24 mouse cellular contexts compared by ENCODE assay signal in genomic region chr1:86349696-86350095, GRCm38 (mm10). TPM values are rescaled to one million over a fixed set of nuclear protein-coding genes. Genes with fewer than 3 reads are reported as not detected.
DNase-seq lines count a peak whose midpoint lies in the region; ATAC-seq and TF ChIP-seq lines count a peak whose summit lies in the region.
"Had no signal": no experiment of that assay in that cellular context is flagged by ENCODE, and none has a peak within 500 bp of the region (broad histone marks: within the 10 kb centered on the region; RNA-seq: fewer than 3 reads in every experiment).

No protein-coding gene starts in this region.

- WGBS in embryonic facial prominence, embryonic 14.5 days = 81% methylated on average over 1 of the region's 1 CpGs
- 89% methylated on average over 1 of the region's 1 CpGs for WGBS in embryonic facial prominence, embryonic 10.5 days
- 73% methylated on average over 1 of the region's 1 CpGs for WGBS in kidney, embryonic 15.5 days

- no peak for TF ChIP-seq EP300 in CH12.LX (IDR thresholded peaks at IDR 0.05; ENCODE audit: low read length)

- TF ChIP-seq CTCF in CH12.LX (conservative IDR thresholded peaks at IDR 0.05 in 1 of 2, IDR thresholded peaks at IDR 0.05 in 1 of 2; ENCODE audit: low read depth in 2 of 2, low read length in 2 of 2) = no peak

- TF ChIP-seq POLR2A in CH12.LX (IDR thresholded peaks at IDR 0.05; ENCODE audit: low read depth, low read length) = peak; percentile 3; the same call in 1 of the 2 replicates

- H3K4me1 ChIP-seq in embryonic facial prominence, embryonic 14.5 days (ENCODE audit: control insufficient read depth, insufficient read depth, low read length) = no peaks in the 10 kb centered on the region
- no peaks in the 10 kb centered on the region for H3K4me1 ChIP-seq in embryonic facial prominence, embryonic 10.5 days
- H3K4me1 ChIP-seq in kidney, embryonic 15.5 days = peaks cover 5% of the 10 kb centered on the region; the same call in 1 of the 2 replicates
- peaks cover 0 to 16% of the 10 kb centered on the region in 2 experiments; a peak in 2 of 4 replicates for H3K4me1 ChIP-seq in CH12.LX (ENCODE audit: control insufficient read depth in 1 of 2, insufficient read depth in 2 of 2)
- H3K4me1 ChIP-seq: embryonic facial prominence, embryonic 15.5 days; forebrain, embryonic 10.5 days; heart, embryonic 15.5 days; hindbrain, embryonic 13.5 days had no signal

- ATAC-seq in embryonic facial prominence, embryonic 14.5 days (ENCODE audit: low read depth) = no peak
- no peak for ATAC-seq in kidney, embryonic 15.5 days (replicated peaks; ENCODE audit: low FRiP score)
- ATAC-seq: activated CD4-positive, CD25-positive, alpha-beta regulatory T cell, adult 4 months; CD4-positive, CD25-positive, alpha-beta regulatory T cell, adult 4 months; forebrain, embryonic 14.5 days; intestine, embryonic 16.5 days had no signal

- DNase-seq in embryonic facial prominence, embryonic 14.5 days (ENCODE audit: low spot score) = peak; percentile 22
- no peak for DNase-seq in embryonic facial prominence, embryonic 10.5 days (ENCODE audit: low spot score)
- DNase-seq in kidney, postnatal 36 days = no peak
- DNase-seq in CH12.LX (ENCODE audit: extremely low read depth) = no peak
- peak; percentile 47 for DNase-seq in ZHBTc4 (ENCODE audit: low read depth, low spot score)
- no peak for DNase-seq in ovary, postnatal 10 days (ENCODE audit: low spot score)
- no peak for DNase-seq in gastrocnemius, postnatal 4 days (ENCODE audit: low spot score in 2 of 2)
- DNase-seq: adrenal gland, adult 2 months; B cell, adult 2 months; cerebellum, adult 18-20 months; cerebellum, adult 9-11 months; cerebellum, postnatal 36 days; kidney, adult 8-10 months had no signal

- H3K79me2 ChIP-seq in CH12.LX (replicated peaks; ENCODE audit: control insufficient read depth, extremely low read depth, insufficient read depth, poor library complexity, severe bottlenecking) = peaks cover 14% of the 10 kb centered on the region

- no peak overlapping the region for H3K4me2 ChIP-seq in embryonic facial prominence, embryonic 14.5 days (ENCODE audit: low read depth, low read length)
- no peak overlapping the region for H3K4me2 ChIP-seq in kidney, embryonic 15.5 days
- H3K4me2 ChIP-seq in CH12.LX (ENCODE audit: insufficient read depth, low read depth, poor library complexity, severe bottlenecking) = no peak overlapping the region
- H3K4me2 ChIP-seq: embryonic facial prominence, embryonic 15.5 days; heart, embryonic 15.5 days; hindbrain, embryonic 13.5 days had no signal

- in situ Hi-C loops in CH12.LX (cut with MboI; ENCODE audit: low pct_ligation_motif_present, low pct_unique_long_range_greater_than_20kb, low sequenced_read_pairs) = no loop called here

- no peak for TF ChIP-seq RAD21 in CH12.LX (IDR thresholded peaks at IDR 0.05; ENCODE audit: low read depth, low read length)

- H3K4me3 ChIP-seq in embryonic facial prominence, embryonic 14.5 days (ENCODE audit: low read depth, low read length) = no peak overlapping the region
- no peak overlapping the region for H3K4me3 ChIP-seq in embryonic facial prominence, embryonic 10.5 days
- no peak overlapping the region for H3K4me3 ChIP-seq in kidney, embryonic 15.5 days (replicated peaks)
- no peak overlapping the region for H3K4me3 ChIP-seq in CH12.LX (replicated peaks in 1 of 3; ENCODE audit: low read depth in 2 of 3, low read length in 2 of 3, poor library complexity in 1 of 3)
- H3K4me3 ChIP-seq: embryonic facial prominence, embryonic 15.5 days; erythroblast, embryonic 14.5 days; forebrain, embryonic 10.5 days; heart, embryonic 15.5 days; hindbrain, embryonic 13.5 days had no signal

- H3K36me3 ChIP-seq in embryonic facial prominence, embryonic 14.5 days (ENCODE audit: control insufficient read depth, insufficient read depth, low read length) = peaks cover 86% of the 10 kb centered on the region
- H3K36me3 ChIP-seq in embryonic facial prominence, embryonic 10.5 days (replicated peaks) = peaks cover 99% of the 10 kb centered on the region
- peaks cover 89% of the 10 kb centered on the region for H3K36me3 ChIP-seq in kidney, embryonic 15.5 days
- peaks cover 66 to 91% of the 10 kb centered on the region in 2 experiments for H3K36me3 ChIP-seq in CH12.LX (replicated peaks in 1 of 2; ENCODE audit: control insufficient read depth in 1 of 2, insufficient read depth in 1 of 2, low read length in 1 of 2)

- H3K27me3 ChIP-seq in embryonic facial prominence, embryonic 14.5 days (replicated peaks; ENCODE audit: control insufficient read depth, insufficient read depth, low read length) = no peaks in the 10 kb centered on the region
- no peaks in the 10 kb centered on the region for H3K27me3 ChIP-seq in embryonic facial prominence, embryonic 10.5 days (replicated peaks; ENCODE audit: low read depth, poor library complexity, severe bottlenecking)
- H3K27me3 ChIP-seq in kidney, embryonic 15.5 days = no peaks in the 10 kb centered on the region
- no peaks in the 10 kb centered on the region for H3K27me3 ChIP-seq in CH12.LX (replicated peaks)
- H3K27me3 ChIP-seq: embryonic facial prominence, embryonic 15.5 days; heart, embryonic 15.5 days; hindbrain, embryonic 13.5 days had no signal

- no peak overlapping the region for H3K9ac ChIP-seq in embryonic facial prominence, embryonic 14.5 days (ENCODE audit: low read depth, low read length)
- H3K9ac ChIP-seq in kidney, embryonic 15.5 days = no peak overlapping the region
- H3K9ac ChIP-seq in CH12.LX (ENCODE audit: insufficient read depth, low read depth) = no peak overlapping the region
- H3K9ac ChIP-seq: embryonic facial prominence, embryonic 15.5 days; heart, embryonic 15.5 days; hindbrain, embryonic 13.5 days had no signal

- dilution Hi-C loops in CH12.LX (cut with MboI; ENCODE audit: extremely low pct_ligation_motif_present, extremely low pct_unique_long_range_greater_than_20kb, low sequenced_read_pairs) = loop anchor here (25.0 kb wide), 1 partner anchor 162 kb away; no protein-coding TSS in a partner anchor

- no peaks in the 10 kb centered on the region for H3K9me3 ChIP-seq in embryonic facial prominence, embryonic 14.5 days (ENCODE audit: control insufficient read depth, low read length)
- no peaks in the 10 kb centered on the region for H3K9me3 ChIP-seq in embryonic facial prominence, embryonic 10.5 days
- H3K9me3 ChIP-seq in kidney, embryonic 15.5 days (replicated peaks) = no peaks in the 10 kb centered on the region
- H3K9me3 ChIP-seq in CH12.LX (replicated peaks; ENCODE audit: low read length) = no peaks in the 10 kb centered on the region
- H3K9me3 ChIP-seq: embryonic facial prominence, embryonic 15.5 days; forebrain, embryonic 10.5 days; heart, embryonic 15.5 days; hindbrain, embryonic 13.5 days had no signal

- H3K27ac ChIP-seq in embryonic facial prominence, embryonic 14.5 days (replicated peaks; ENCODE audit: low read depth, low read length) = no peak overlapping the region
- H3K27ac ChIP-seq in embryonic facial prominence, embryonic 10.5 days (replicated peaks) = no peak overlapping the region
- peak overlapping the region; percentile 66; the same call in 1 of the 2 replicates for H3K27ac ChIP-seq in kidney, embryonic 15.5 days
- no peak overlapping the region for H3K27ac ChIP-seq in CH12.LX (ENCODE audit: insufficient read depth, low read depth)
- H3K27ac ChIP-seq: embryonic facial prominence, embryonic 15.5 days; forebrain, embryonic 10.5 days; heart, embryonic 15.5 days; hindbrain, embryonic 13.5 days had no signal

TF ChIP-seq in CH12.LX, 34 proteins besides CTCF, POLR2A, EP300 and RAD21:
- no peak for TF ChIP-seq NELFE (IDR thresholded peaks at IDR 0.05; ENCODE audit: low read depth, low read length)
- 0 out of 2 replicates have a peak, but pooled peaks have one; percentile 3 for TF ChIP-seq POLR2AphosphoS2 (IDR thresholded peaks at IDR 0.05; ENCODE audit: low read depth, low read length)
- no peak for TF ChIP-seq HCFC1 (IDR thresholded peaks at IDR 0.05; ENCODE audit: low read depth, low read length)

RNA-seq across cellular contexts. Expression of gene Ncl, which starts 9.5 kb away (rescaled TPM):
- polyA plus RNA-seq in embryonic facial prominence, embryonic 14.5 days (2014; fragmentation: Nextera tagmentation; extraction: Ambion mirVana) = 285 and 297 TPM in 2 replicates
- 625 and 641 TPM in 2 replicates for polyA plus RNA-seq in embryonic facial prominence, embryonic 10.5 days (2016; fragmentation: Nextera tagmentation; extraction: Ambion mirVana)
- polyA plus RNA-seq in kidney, embryonic 15.5 days (2015; fragmentation: Nextera tagmentation; extraction: Ambion mirVana) = 500 and 531 TPM in 2 replicates
- total RNA-seq in CH12.LX (2012; rRNA removed) (359 and 490 TPM in 2 replicates), CH12.LX (2014; rRNA removed) (176 and 184 TPM in 2 replicates)
- 2,617 and 2,771 TPM in 2 replicates for polyA plus RNA-seq in CH12.LX (2012; ENCODE audit: insufficient read length, low read depth)
- 100 to 1,000 TPM; 185 to 230 TPM for total RNA-seq in gastrocnemius, postnatal 4 days (2021)

RNA-seq across cellular contexts. Expression of gene B3gnt7, which starts 47.1 kb away (rescaled TPM):
- 4.9 and 5.7 TPM in 2 replicates for polyA plus RNA-seq in embryonic facial prominence, embryonic 14.5 days (2014; fragmentation: Nextera tagmentation; extraction: Ambion mirVana)
- 4.9 and 6.2 TPM in 2 replicates for polyA plus RNA-seq in embryonic facial prominence, embryonic 10.5 days (2016; fragmentation: Nextera tagmentation; extraction: Ambion mirVana)
- 7.5 and 7.8 TPM in 2 replicates for polyA plus RNA-seq in kidney, embryonic 15.5 days (2015; fragmentation: Nextera tagmentation; extraction: Ambion mirVana)
- total RNA-seq in CH12.LX (2012; rRNA removed) (0.08 and 0.17 TPM in 2 replicates), CH12.LX (2014; rRNA removed) (not detected in 2 replicates)
- not detected in 2 replicates for polyA plus RNA-seq in CH12.LX (2012; ENCODE audit: insufficient read length, low read depth)
- total RNA-seq in gastrocnemius, postnatal 4 days (2021) = under 1 TPM; 0.54 to 0.65 TPM
- total RNA-seq: gastrocnemius, adult 8-10 months had no signal
- polyA plus RNA-seq: CD4-positive, CD25-positive, alpha-beta regulatory T cell, adult 4 months had no signal

Comparison
In these comparisons a context has a peak if more than half of its experiments do, and no peak if none do; other contexts are left out.
1. DNase-seq: peak in embryonic facial prominence, embryonic 14.5 days (single experiment) and ZHBTc4 (single experiment); none in embryonic facial prominence, embryonic 10.5 days (single experiment), kidney, postnatal 36 days (0 of 2), CH12.LX (single experiment), ovary, postnatal 10 days (single experiment) and gastrocnemius, postnatal 4 days (0 of 2).